Mouse (Mus musculus): ENCODE measurements around the gene C1qtnf2. TPM values are rescaled to one million over a fixed set of nuclear protein-coding genes. Genes with fewer than 3 reads are reported as not detected.

C1qtnf2 gene
- total and polyA plus RNA-seq, 3 experiments, result not detected

DNA sequence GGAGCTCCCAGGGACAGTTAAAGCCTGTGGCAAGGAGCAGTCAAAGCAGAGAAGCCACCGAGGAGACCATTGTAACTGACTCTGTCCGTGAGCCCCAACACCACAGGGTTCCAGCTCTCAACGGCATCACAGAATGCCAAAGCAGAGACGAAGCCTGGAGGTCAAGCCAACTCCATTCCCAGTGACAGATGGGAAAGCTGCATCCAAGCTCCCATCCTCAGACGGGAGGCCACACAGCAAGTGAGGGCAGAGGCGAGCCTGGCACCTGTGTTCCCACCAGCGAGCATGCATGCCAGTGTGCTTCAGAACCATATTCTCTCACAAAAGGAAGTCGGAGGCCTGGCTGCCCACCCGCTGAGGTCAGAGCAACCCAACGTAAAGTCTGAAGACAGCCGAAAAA is 43.6 kb downstream of the C1qtnf2 start (continued):
- no peak for TF ChIP-seq GABPA (IDR thresholded peaks at IDR 0.05; ENCODE audit: low read depth, low read length)

DNA sequence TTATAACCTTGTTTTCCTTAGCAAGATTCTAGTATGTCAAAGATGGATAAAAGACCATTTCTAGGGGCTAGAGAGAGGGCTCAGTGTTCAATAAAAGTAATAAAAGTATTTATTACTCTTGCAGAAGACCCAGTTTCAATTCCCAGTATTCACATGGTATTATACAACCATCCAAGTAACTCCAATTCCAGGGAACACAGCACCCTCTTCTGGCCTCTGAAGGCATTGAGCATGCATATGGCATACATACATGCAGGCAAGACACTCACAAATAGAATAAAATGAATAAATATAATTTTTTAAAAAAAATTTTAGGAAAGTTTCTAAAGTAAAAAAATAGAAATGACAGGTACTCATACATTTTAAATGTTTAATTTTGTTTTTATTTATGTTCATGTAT is 44.0 kb downstream of the C1qtnf2 start:
- Histone ChIP-seq H3K27ac (ENCODE audit: control insufficient read depth, low read depth, low read length) (no peak overlapping the region), H3K36me3 (ENCODE audit: control insufficient read depth in 1 of 2, insufficient read depth in 2 of 2, low read length in 2 of 2) (no peaks in the 10 kb centered on the region)

DNA sequence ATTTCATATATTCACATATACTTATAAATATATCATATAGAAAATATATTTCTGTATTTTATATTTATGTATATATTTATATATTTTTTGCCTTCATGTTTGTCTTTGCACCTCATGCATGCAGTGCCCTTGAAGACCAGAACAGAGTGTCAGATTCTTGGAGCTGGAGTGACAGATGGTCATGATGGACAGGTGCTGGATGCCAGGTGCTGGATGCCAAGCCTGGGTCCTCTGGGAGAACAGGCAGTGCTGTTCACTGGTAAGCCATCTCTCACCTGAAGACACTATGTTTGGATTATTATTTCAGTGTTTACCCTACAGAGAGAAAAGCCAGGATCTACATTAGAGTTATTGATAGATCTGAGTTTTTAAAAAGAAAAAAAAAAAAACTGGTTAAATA is 44.7 kb downstream of the C1qtnf2 start:
- Histone ChIP-seq H3K4me3 (ENCODE audit: control insufficient read depth in 1 of 2, insufficient read depth in 1 of 2, low read depth in 2 of 2, low read length in 2 of 2) (no peak overlapping the region), H3K4me1 (ENCODE audit: control insufficient read depth in 1 of 2, insufficient read depth in 2 of 2, low read length in 2 of 2) (no peaks in the 10 kb centered on the region), H3K9me3 (replicated peaks; ENCODE audit: insufficient read depth, low read length) (no peaks in the 10 kb centered on the region), H3K9ac (ENCODE audit: control insufficient read depth, low read depth, low read length, poor library complexity, severe bottlenecking) (no peak overlapping the region), H3K27ac (ENCODE audit: control insufficient read depth, low read depth, low read length) (no peak overlapping the region), H3K27me3 (ENCODE audit: control insufficient read depth in 1 of 2, insufficient read depth in 2 of 2, low read length in 2 of 2) (peaks cover 0 to 3% of the 10 kb centered on the region in 2 experiments; a peak in 2 of 4 replicates), H3K79me2 (ENCODE audit: control insufficient read depth, insufficient read depth, low read length, poor library complexity) (no peaks in the 10 kb centered on the region), H3K36me3 (ENCODE audit: control insufficient read depth in 1 of 2, insufficient read depth in 2 of 2, low read length in 2 of 2) (no peaks in the 10 kb centered on the region)
- TF ChIP-seq POLR2AphosphoS2 (IDR thresholded peaks at IDR 0.05; ENCODE audit: low read length) (no peak), GATA1 (IDR thresholded peaks at IDR 0.05; ENCODE audit: low read depth, low read length) (no peak), ZMIZ1 (IDR thresholded peaks at IDR 0.05; ENCODE audit: low read depth, low read length) (no peak), MAX (IDR thresholded peaks at IDR 0.05; ENCODE audit: low read length) (no peak)
- no peak for DNase-seq (ENCODE audit: low read depth, low spot score)

More for the DNA sequence above, 44.0 kb downstream of the C1qtnf2 start:
- no peaks in the 10 kb centered on the region for H3K4me1 ChIP-seq (ENCODE audit: control insufficient read depth in 1 of 2, insufficient read depth in 2 of 2, low read length in 2 of 2)
- no peak overlapping the region for H3K4me3 ChIP-seq (ENCODE audit: control insufficient read depth in 1 of 2, insufficient read depth in 1 of 2, low read depth in 2 of 2, low read length in 2 of 2)
- peak; percentile 10 for DNase-seq (ENCODE audit: low read depth, low spot score)
- no peaks in the 10 kb centered on the region for H3K9me3 ChIP-seq (replicated peaks; ENCODE audit: insufficient read depth, low read length)
- no peak overlapping the region for H3K9ac ChIP-seq (ENCODE audit: control insufficient read depth, low read depth, low read length, poor library complexity, severe bottlenecking)
- peaks cover 0 to 3% of the 10 kb centered on the region in 2 experiments; a peak in 2 of 4 replicates for H3K27me3 ChIP-seq (ENCODE audit: control insufficient read depth in 1 of 2, insufficient read depth in 2 of 2, low read length in 2 of 2)
- H3K79me2 ChIP-seq (ENCODE audit: control insufficient read depth, insufficient read depth, low read length, poor library complexity), result no peaks in the 10 kb centered on the region
- TF ChIP-seq CTCF (IDR thresholded peaks at IDR 0.05 in 2 of 3, conservative IDR thresholded peaks at IDR 0.05 in 1 of 3; ENCODE audit: control insufficient read depth in 1 of 3, insufficient read depth in 1 of 3, low read depth in 2 of 3, low read length in 3 of 3, poor library complexity in 1 of 3, severe bottlenecking in 1 of 3), result peak in 2 of 3 experiments; percentile 12 to 22; a peak in 1 of 6 replicates
- no peak for TF ChIP-seq MAZ (IDR thresholded peaks at IDR 0.05; ENCODE audit: low read depth, low read length)
- peak; percentile 21; the same call in 1 of the 2 replicates for TF ChIP-seq SMC3 (IDR thresholded peaks at IDR 0.05; ENCODE audit: low read depth, low read length)

DNA sequence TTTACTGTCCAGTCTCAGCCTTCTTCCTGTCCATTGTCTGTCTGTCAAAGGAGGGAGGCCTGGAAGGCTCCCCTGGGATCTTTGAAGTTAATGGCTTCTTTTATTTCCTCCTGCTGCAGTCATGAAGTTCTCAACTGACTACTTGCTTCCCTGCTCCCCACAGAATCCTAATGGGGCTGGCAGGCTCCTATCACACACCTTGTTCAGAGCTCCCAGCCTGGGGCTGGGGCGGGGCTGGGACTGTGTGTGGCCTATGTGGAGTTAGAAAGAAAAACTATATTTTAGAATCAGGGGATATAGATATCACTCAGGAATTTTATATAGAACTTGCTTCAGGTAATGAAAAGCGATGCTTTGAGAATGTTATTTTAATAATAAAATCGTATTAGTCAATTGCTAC is 46.4 kb downstream of the C1qtnf2 start:
- H3K36me3 ChIP-seq (ENCODE audit: control insufficient read depth in 1 of 2, insufficient read depth in 2 of 2, low read length in 2 of 2), result no peaks in the 10 kb centered on the region
- no peak for TF ChIP-seq CTCF (IDR thresholded peaks at IDR 0.05 in 2 of 3, conservative IDR thresholded peaks at IDR 0.05 in 1 of 3; ENCODE audit: control insufficient read depth in 1 of 3, insufficient read depth in 1 of 3, low read depth in 2 of 3, low read length in 3 of 3, poor library complexity in 1 of 3, severe bottlenecking in 1 of 3)
- no peak overlapping the region for H3K4me3 ChIP-seq (ENCODE audit: control insufficient read depth in 1 of 2, insufficient read depth in 1 of 2, low read depth in 2 of 2, low read length in 2 of 2)
- H3K27me3 ChIP-seq (ENCODE audit: control insufficient read depth in 1 of 2, insufficient read depth in 2 of 2, low read length in 2 of 2), result peaks cover 0 to 6% of the 10 kb centered on the region in 2 experiments; a peak in 2 of 4 replicates
- no peaks in the 10 kb centered on the region for H3K79me2 ChIP-seq (ENCODE audit: control insufficient read depth, insufficient read depth, low read length, poor library complexity)
- H3K9ac ChIP-seq (ENCODE audit: control insufficient read depth, low read depth, low read length, poor library complexity, severe bottlenecking), result no peak overlapping the region
- H3K9me3 ChIP-seq (replicated peaks; ENCODE audit: insufficient read depth, low read length), result no peaks in the 10 kb centered on the region
- H3K4me1 ChIP-seq (ENCODE audit: control insufficient read depth in 1 of 2, insufficient read depth in 2 of 2, low read length in 2 of 2), result no peaks in the 10 kb centered on the region
- no peak overlapping the region for H3K27ac ChIP-seq (ENCODE audit: control insufficient read depth, low read depth, low read length)
- DNase-seq (ENCODE audit: low read depth, low spot score), result no peak

All from MEL (cell line).